Mouse (Mus musculus): Measurements from ENCODE around the gene Maneal. TPM values are rescaled to one million over a fixed set of nuclear protein-coding genes. Genes with fewer than 3 reads are reported as not detected.

Maneal gene
- polyA plus RNA-seq, 1 experiment from 2014 or later, result 0.55 TPM

DNA sequence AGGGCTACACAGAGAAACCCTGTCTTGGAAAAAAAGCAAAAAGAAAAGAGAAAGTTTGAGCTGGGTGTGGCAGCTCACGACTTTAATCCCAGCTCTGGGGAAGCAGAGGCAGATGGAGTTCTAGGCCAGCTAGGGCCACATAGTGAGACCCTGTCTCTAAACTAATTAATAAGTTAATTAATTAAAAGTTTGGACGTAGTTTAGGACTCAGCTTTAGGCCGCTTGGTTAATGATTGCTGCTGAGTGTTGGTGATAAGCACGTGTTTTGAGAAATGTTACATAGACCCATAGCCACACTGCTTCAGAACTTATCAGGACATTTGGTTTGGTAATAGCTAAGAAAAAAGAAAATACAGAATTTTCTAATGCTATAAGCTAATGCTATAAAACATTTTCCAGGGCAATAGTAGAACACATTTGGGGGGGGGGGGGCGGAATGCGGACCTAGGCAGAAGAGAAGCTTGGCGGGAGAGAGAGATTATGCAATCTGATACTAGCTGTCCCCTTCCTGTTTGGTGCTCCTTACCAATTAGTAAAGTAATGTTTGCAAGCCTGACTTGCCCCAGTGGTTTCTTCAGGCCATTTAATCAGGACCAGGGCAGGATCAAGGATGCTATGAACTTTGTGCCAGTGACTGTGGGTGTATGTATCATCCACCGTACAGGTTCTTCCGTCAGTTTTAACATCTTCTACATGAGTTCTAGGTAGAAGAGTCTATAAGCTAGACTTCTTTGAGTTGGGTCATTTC is 52.7 kb downstream of the Maneal start:
- no peaks in the 10 kb centered on the region for H3K9me3 ChIP-seq
- ATAC-seq (ENCODE audit: insufficient read depth, low FRiP score, low read depth), result no peak
- H3K27me3 ChIP-seq (replicated peaks), result no peaks in the 10 kb centered on the region
- no peaks in the 10 kb centered on the region for H3K4me1 ChIP-seq
- H3K4me3 ChIP-seq (replicated peaks), result no peak overlapping the region
- WGBS, result 77% methylated on average over 9 of the region's 9 CpGs
- H3K4me2 ChIP-seq, result no peak overlapping the region
- H3K36me3 ChIP-seq, result peaks cover 20% of the 10 kb centered on the region; the same call in 1 of the 2 replicates
- no peak overlapping the region for H3K9ac ChIP-seq
- H3K27ac ChIP-seq, result no peak overlapping the region

DNA sequence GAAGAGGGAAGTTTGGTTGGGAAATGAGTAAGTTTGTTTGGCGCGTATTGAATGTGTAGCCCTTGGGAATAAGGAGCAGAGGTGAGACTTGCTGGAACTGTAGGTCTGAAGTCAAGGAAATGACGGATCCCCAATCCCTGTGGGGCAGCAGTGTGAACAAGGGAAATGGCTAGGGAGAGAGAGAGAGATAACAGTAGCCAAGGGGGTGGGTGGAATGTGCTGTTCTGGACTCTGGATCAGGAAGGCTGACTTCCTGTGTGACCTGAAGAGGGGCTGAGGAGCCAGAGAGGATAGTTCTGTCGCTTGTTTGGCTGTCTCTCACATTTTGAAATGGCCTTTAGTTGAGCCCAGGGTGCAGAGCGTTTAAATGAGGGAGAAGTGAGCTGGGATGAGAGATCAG is 53.5 kb downstream of the Maneal start:
- Histone ChIP-seq H3K36me3 (peaks cover 20% of the 10 kb centered on the region; the same call in 1 of the 2 replicates), H3K4me2 (no peak overlapping the region), H3K27ac (no peak overlapping the region), H3K9me3 (no peaks in the 10 kb centered on the region), H3K9ac (no peak overlapping the region), H3K4me1 (peaks cover 1% of the 10 kb centered on the region), H3K27me3 (replicated peaks) (no peaks in the 10 kb centered on the region), H3K4me3 (replicated peaks) (no peak overlapping the region)
- WGBS, result 69% methylated on average over 5 of the region's 5 CpGs
- ATAC-seq (ENCODE audit: insufficient read depth, low FRiP score, low read depth), result no peak

Other genes with a start within 250 kb of the Maneal start
- 0.14 TPM in 2 replicates for gene Pou3f1, start 205.4 kb downstream of the Maneal start, polyA plus RNA-seq (2015; fragmentation: Nextera tagmentation; extraction: Ambion mirVana)
- 79.4 and 82.1 TPM in 2 replicates for gene Utp11, start 168.6 kb downstream of the Maneal start, polyA plus RNA-seq (2015; fragmentation: Nextera tagmentation; extraction: Ambion mirVana)
- 12.3 and 14.2 TPM in 2 replicates for gene Fhl3, start 161.5 kb downstream of the Maneal start, polyA plus RNA-seq (2015; fragmentation: Nextera tagmentation; extraction: Ambion mirVana)
- 133 and 140 TPM in 2 replicates for gene Sf3a3, start 147.4 kb downstream of the Maneal start, polyA plus RNA-seq (2015; fragmentation: Nextera tagmentation; extraction: Ambion mirVana)
- 27.1 and 31.6 TPM in 2 replicates for gene Inpp5b, start 120.3 kb downstream of the Maneal start, polyA plus RNA-seq (2015; fragmentation: Nextera tagmentation; extraction: Ambion mirVana)
- gene Mtf1, start 60.1 kb downstream of the Maneal start, polyA plus RNA-seq (2015; fragmentation: Nextera tagmentation; extraction: Ambion mirVana), result 11.7 and 13.2 TPM in 2 replicates
- gene Yrdc, start 11.5 kb downstream of the Maneal start, polyA plus RNA-seq (2015; fragmentation: Nextera tagmentation; extraction: Ambion mirVana), result 34.2 and 36.1 TPM in 2 replicates
- 60.5 and 63.3 TPM in 2 replicates for gene 1110065P20Rik, start 11.0 kb downstream of the Maneal start, polyA plus RNA-seq (2015; fragmentation: Nextera tagmentation; extraction: Ambion mirVana)
- 0.14 and 0.30 TPM in 2 replicates for gene Epha10, start 18.7 kb upstream of the Maneal start, polyA plus RNA-seq (2015; fragmentation: Nextera tagmentation; extraction: Ambion mirVana)
- 11.3 and 13.8 TPM in 2 replicates for gene 9930104L06Rik, start 74.9 kb upstream of the Maneal start, polyA plus RNA-seq (2015; fragmentation: Nextera tagmentation; extraction: Ambion mirVana)
- 118 and 128 TPM in 2 replicates for gene Cdca8, start 77.1 kb upstream of the Maneal start, polyA plus RNA-seq (2015; fragmentation: Nextera tagmentation; extraction: Ambion mirVana)
- 12.9 and 14.5 TPM in 2 replicates for gene Rspo1, start 124.3 kb upstream of the Maneal start, polyA plus RNA-seq (2015; fragmentation: Nextera tagmentation; extraction: Ambion mirVana)
- 76.1 and 78.3 TPM in 2 replicates for gene Gnl2, start 154.4 kb upstream of the Maneal start, polyA plus RNA-seq (2015; fragmentation: Nextera tagmentation; extraction: Ambion mirVana)
- gene Dnali1, start 203.5 kb upstream of the Maneal start, polyA plus RNA-seq (2015; fragmentation: Nextera tagmentation; extraction: Ambion mirVana), result 0.08 and 0.22 TPM in 2 replicates
- gene Snip1, start 204.5 kb upstream of the Maneal start, polyA plus RNA-seq (2015; fragmentation: Nextera tagmentation; extraction: Ambion mirVana), result 26.3 and 27.5 TPM in 2 replicates
- 45.9 and 52.1 TPM in 2 replicates for gene Meaf6, start 223.0 kb upstream of the Maneal start, polyA plus RNA-seq (2015; fragmentation: Nextera tagmentation; extraction: Ambion mirVana)

Measured in stomach, embryonic 15.5 days (tissue).